ENCODE assay signal across 11 mouse cellular contexts in the genomic region with DNA sequence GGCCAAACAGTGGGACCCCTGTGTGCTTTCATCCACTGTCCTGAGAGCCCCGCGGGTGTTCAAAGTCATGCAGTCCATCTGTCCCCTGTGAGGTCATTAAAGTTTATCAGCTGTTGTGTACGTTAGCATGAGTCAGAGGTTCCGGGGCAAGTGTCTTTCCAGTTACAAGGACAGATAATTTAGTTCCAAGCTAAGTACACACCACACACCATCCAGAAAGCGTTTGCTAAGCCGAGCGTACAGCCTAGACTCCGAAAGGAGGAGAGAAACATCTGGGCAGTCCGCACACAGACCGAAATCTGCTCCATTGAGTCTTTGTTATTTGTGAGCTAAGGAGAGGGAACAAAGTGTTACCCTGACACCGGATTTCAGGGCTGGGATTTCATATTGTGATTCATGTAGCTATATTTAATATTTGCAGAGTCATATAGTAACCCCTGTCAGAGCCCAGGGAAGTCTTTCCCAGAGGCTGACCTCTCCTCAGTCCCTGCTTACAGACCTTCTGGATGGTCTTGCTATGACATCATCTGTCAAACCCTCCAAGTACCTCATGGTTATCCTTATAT. TPM values are rescaled to one million over a fixed set of nuclear protein-coding genes. Genes with fewer than 3 reads are reported as not detected.
DNase-seq lines count a peak whose midpoint lies in the region; ATAC-seq and TF ChIP-seq lines count a peak whose summit lies in the region.
"Had no signal": no experiment of that assay in that cellular context is flagged by ENCODE, and none has a peak within 500 bp of the region (broad histone marks: within the 10 kb centered on the region; RNA-seq: fewer than 3 reads in every experiment).

No protein-coding gene starts in this region.

- intact Hi-C loops in gastrocnemius, adult 2 months (cut with DNase I), result no loop called here
- intact Hi-C loops in left cerebral cortex, postnatal 36 days (cut with DNase I), result no loop called here

- H3K4me3 ChIP-seq in gastrocnemius, adult 2 months, result peak overlapping the region; percentile 41
- no peak overlapping the region for H3K4me3 ChIP-seq in heart, postnatal 0 days (ENCODE audit: low read depth, low read length)
- no peak overlapping the region for H3K4me3 ChIP-seq in macrophage (ENCODE audit: inconsistent target)
- no peak overlapping the region for H3K4me3 ChIP-seq in midbrain, embryonic 13.5 days (replicated peaks)

- H3K9me3 ChIP-seq in heart, postnatal 0 days (replicated peaks; ENCODE audit: control insufficient read depth, low read length), result no peaks in the 10 kb centered on the region
- no peaks in the 10 kb centered on the region for H3K9me3 ChIP-seq in midbrain, embryonic 13.5 days

- DNase-seq in gastrocnemius, adult 2 months, result no peak
- DNase-seq in gastrocnemius, postnatal 10 days, result no peak
- peak; percentile 58 to 61 for DNase-seq in adrenal gland, postnatal 36 days
- peak; percentile 80 for DNase-seq in heart, postnatal 0 days (ENCODE audit: low spot score)
- no peak for DNase-seq in thymus, adult 18-20 months
- DNase-seq in left cerebral cortex, postnatal 36 days (ENCODE audit: low spot score in 2 of 2), result no peak
- DNase-seq: forebrain, postnatal 0 days; lung, postnatal 10 days had no signal

- no peak for TF ChIP-seq CTCF in gastrocnemius, adult 2 months (IDR thresholded peaks at IDR 0.05)
- TF ChIP-seq CTCF in heart, postnatal 0 days (IDR thresholded peaks at IDR 0.05; ENCODE audit: low read depth), result no peak

- peaks cover 12% of the 10 kb centered on the region for H3K4me1 ChIP-seq in heart, postnatal 0 days (ENCODE audit: control insufficient read depth, insufficient read depth)
- H3K4me1 ChIP-seq in midbrain, embryonic 13.5 days (replicated peaks), result no peaks in the 10 kb centered on the region

- peak overlapping the region; percentile 90 for H3K27ac ChIP-seq in gastrocnemius, adult 2 months
- peak overlapping the region; percentile 78 for H3K27ac ChIP-seq in heart, postnatal 0 days (ENCODE audit: low read depth)
- H3K27ac ChIP-seq in macrophage, result peak overlapping the region; percentile 67
- no peak overlapping the region for H3K27ac ChIP-seq in midbrain, embryonic 13.5 days

- WGBS in heart, postnatal 0 days, result 12% methylated on average over 11 of the region's 11 CpGs
- 79% methylated on average over 11 of the region's 11 CpGs for WGBS in macrophage (ENCODE audit: missing documents)
- 68% methylated on average over 11 of the region's 11 CpGs for WGBS in midbrain, embryonic 13.5 days

- TF ChIP-seq EP300 in heart, postnatal 0 days (IDR thresholded peaks at IDR 0.05; ENCODE audit: low read depth), result 0 out of 2 replicates have a peak, but pooled peaks have one; percentile 27

- no peak overlapping the region; the same call in 1 of the 2 replicates for H3K9ac ChIP-seq in heart, postnatal 0 days (replicated peaks; ENCODE audit: low read depth, low read length)
- H3K9ac ChIP-seq in midbrain, embryonic 13.5 days (replicated peaks), result no peak overlapping the region
- H3K9ac ChIP-seq: forebrain, postnatal 0 days had no signal

- H3K79me2 ChIP-seq in macrophage (ENCODE audit: inconsistent target), result no peaks in the 10 kb centered on the region

- no peaks in the 10 kb centered on the region for H3K27me3 ChIP-seq in heart, postnatal 0 days (ENCODE audit: control insufficient read depth, insufficient read depth, low read length)
- no peaks in the 10 kb centered on the region for H3K27me3 ChIP-seq in midbrain, embryonic 13.5 days

- peak; percentile 87 for ATAC-seq in heart, postnatal 0 days (ENCODE audit: insufficient read depth, low read depth)
- ATAC-seq in midbrain, embryonic 13.5 days, result no peak
- ATAC-seq: CD4-positive, CD25-positive, alpha-beta regulatory T cell, adult 4 months; forebrain, postnatal 0 days had no signal

- peak overlapping the region; percentile 35 for H3K4me2 ChIP-seq in heart, postnatal 0 days (ENCODE audit: low read depth, low read length)
- H3K4me2 ChIP-seq in midbrain, embryonic 13.5 days (replicated peaks), result no peak overlapping the region

- no peaks in the 10 kb centered on the region for H3K36me3 ChIP-seq in heart, postnatal 0 days (replicated peaks; ENCODE audit: control insufficient read depth, insufficient read depth, low read length)
- H3K36me3 ChIP-seq in macrophage (ENCODE audit: inconsistent target), result no peaks in the 10 kb centered on the region
- H3K36me3 ChIP-seq in midbrain, embryonic 13.5 days, result no peaks in the 10 kb centered on the region

RNA-seq across cellular contexts. Expression of a gene that starts 18.0 kb away (rescaled TPM):
- total RNA-seq in gastrocnemius, adult 2 months (2021), result 10 to 100 TPM in 1 of 2 experiments, 1 to 10 TPM in 1; 8.2 to 10.4 TPM
- total RNA-seq in gastrocnemius, postnatal 10 days (2021), result 10 to 100 TPM; 21.0 to 25.2 TPM
- 10 to 100 TPM; 60.6 to 73.2 TPM for total RNA-seq in adrenal gland, postnatal 36 days (2021)
- 39.7 and 55.8 TPM in 2 replicates for total RNA-seq in heart, postnatal 0 days (2014; rRNA removed; ENCODE audit: low replicate concordance)
- polyA plus RNA-seq in heart, postnatal 0 days (2015; fragmentation: Nextera tagmentation; extraction: Ambion mirVana), result 35.6 and 37.2 TPM in 2 replicates
- total RNA-seq in macrophage (2018; cell fraction: chromatin; rRNA removed), result 100 to 1,000 TPM in 6 of 26 experiments, 10 to 100 TPM in 20; 21.2 to 142 (median 55.7) TPM
- 10 to 100 TPM; 36.1 to 82.0 (median 68.2) TPM for total RNA-seq in macrophage (2018; cell fraction: cytosol; rRNA removed)
- 100 to 1,000 TPM in 1 of 26 experiments, 10 to 100 TPM in 25; 20.1 to 108 (median 38.4) TPM for total RNA-seq in macrophage (2018; cell fraction: nucleus; rRNA removed)
- 45.9 to 89.1 TPM (median 67.2 TPM) in 3 replicates for polyA plus RNA-seq in macrophage (2018)
- 72.4 and 80.7 TPM in 2 replicates for polyA plus RNA-seq in midbrain, embryonic 13.5 days (2015; fragmentation: Nextera tagmentation; extraction: Ambion mirVana)
- 10 to 100 TPM; 32.0 to 35.0 TPM for total RNA-seq in left cerebral cortex, postnatal 36 days (2021)

RNA-seq across cellular contexts. Expression of a gene that starts 25.2 kb away (rescaled TPM):
- total RNA-seq in gastrocnemius, adult 2 months (2021), result 10 to 100 TPM; 94.4 to 98.0 TPM
- total RNA-seq in gastrocnemius, postnatal 10 days (2021), result 10 to 100 TPM; 83.9 to 93.5 TPM
- 10 to 100 TPM; 68.7 to 77.0 TPM for total RNA-seq in adrenal gland, postnatal 36 days (2021)
- 55.2 and 90.3 TPM in 2 replicates for total RNA-seq in heart, postnatal 0 days (2014; rRNA removed; ENCODE audit: low replicate concordance)
- polyA plus RNA-seq in heart, postnatal 0 days (2015; fragmentation: Nextera tagmentation; extraction: Ambion mirVana), result 6.9 and 7.7 TPM in 2 replicates
- total RNA-seq in macrophage (2018; cell fraction: chromatin; rRNA removed), result 100 to 1,000 TPM in 3 of 26 experiments, 10 to 100 TPM in 23; 54.2 to 149 (median 85.4) TPM
- 10 to 100 TPM; 40.1 to 59.8 (median 43.8) TPM for total RNA-seq in macrophage (2018; cell fraction: cytosol; rRNA removed)
- total RNA-seq in macrophage (2018; cell fraction: nucleus; rRNA removed), result 10 to 100 TPM; 54.6 to 87.2 (median 64.8) TPM
- polyA plus RNA-seq in macrophage (2018), result 22.5 to 30.9 TPM (median 25.6 TPM) in 3 replicates
- polyA plus RNA-seq in midbrain, embryonic 13.5 days (2015; fragmentation: Nextera tagmentation; extraction: Ambion mirVana), result 11.7 and 12.7 TPM in 2 replicates
- 10 to 100 TPM; 92.3 to 97.4 TPM for total RNA-seq in left cerebral cortex, postnatal 36 days (2021)

Comparison
In these comparisons a context has a peak if more than half of its experiments do, and no peak if none do; other contexts are left out.
1. DNase-seq: peak in adrenal gland, postnatal 36 days (2 of 2) and heart, postnatal 0 days (single experiment); none in gastrocnemius, adult 2 months (single experiment), gastrocnemius, postnatal 10 days (single experiment), thymus, adult 18-20 months (0 of 2) and left cerebral cortex, postnatal 36 days (0 of 2).